9 mouse cellular contexts compared by ENCODE assay signal in the genomic region with DNA sequence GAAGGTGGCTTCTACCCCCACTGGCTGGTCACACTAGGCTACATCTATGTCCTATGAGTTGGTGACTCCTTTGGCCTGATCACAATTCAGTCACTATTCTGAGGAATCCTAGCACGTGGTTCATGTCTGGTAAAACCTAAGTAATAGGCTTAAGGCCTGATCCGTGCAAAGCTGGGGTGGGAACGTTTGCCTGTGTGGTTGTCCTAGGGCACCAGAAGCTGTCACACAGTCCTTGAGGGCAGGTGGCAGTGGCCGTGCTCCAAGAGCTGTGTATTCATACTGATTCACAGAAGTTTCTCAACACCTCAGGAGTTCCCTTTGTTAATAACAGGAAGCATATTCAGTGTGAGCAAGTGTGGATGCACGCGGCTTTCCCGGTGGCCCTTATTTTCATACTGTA. TPM values are rescaled to one million over a fixed set of nuclear protein-coding genes. Genes with fewer than 3 reads are reported as not detected.
DNase-seq lines count a peak whose midpoint lies in the region; ATAC-seq and TF ChIP-seq lines count a peak whose summit lies in the region.
"Had no signal": no experiment of that assay in that cellular context is flagged by ENCODE, and none has a peak within 500 bp of the region (broad histone marks: within the 10 kb centered on the region; RNA-seq: fewer than 3 reads in every experiment).

No protein-coding gene starts in this region.

- peaks cover 53% of the 10 kb centered on the region for H3K4me1 ChIP-seq in forebrain, embryonic 13.5 days
- H3K4me1 ChIP-seq in forebrain, embryonic 12.5 days: peaks cover 24% of the 10 kb centered on the region
- H3K4me1 ChIP-seq in lung, embryonic 15.5 days: peaks cover 67% of the 10 kb centered on the region
- H3K4me1 ChIP-seq in stomach, postnatal 0 days (replicated peaks; ENCODE audit: control insufficient read depth, insufficient read depth): peaks cover 12% of the 10 kb centered on the region

- WGBS in forebrain, embryonic 13.5 days: 71% methylated on average over 7 of the region's 7 CpGs
- WGBS in forebrain, embryonic 12.5 days: 74% methylated on average over 7 of the region's 7 CpGs
- 72% methylated on average over 7 of the region's 7 CpGs for WGBS in lung, embryonic 15.5 days
- WGBS in stomach, postnatal 0 days: 53% methylated on average over 7 of the region's 7 CpGs

- peak overlapping the region; percentile 74 for H3K4me2 ChIP-seq in forebrain, embryonic 13.5 days
- no peak overlapping the region for H3K4me2 ChIP-seq in forebrain, embryonic 12.5 days
- peak overlapping the region; percentile 97; the same call in 1 of the 2 replicates for H3K4me2 ChIP-seq in lung, embryonic 15.5 days
- H3K4me2 ChIP-seq in stomach, postnatal 0 days (replicated peaks; ENCODE audit: low read depth): no peak overlapping the region

- H3K4me3 ChIP-seq in forebrain, embryonic 13.5 days: no peak overlapping the region
- no peak overlapping the region for H3K4me3 ChIP-seq in forebrain, embryonic 12.5 days (replicated peaks)
- H3K4me3 ChIP-seq in lung, embryonic 15.5 days: no peak overlapping the region
- no peak overlapping the region for H3K4me3 ChIP-seq in stomach, postnatal 0 days (ENCODE audit: low read depth, low read length)

- H3K27ac ChIP-seq in forebrain, embryonic 13.5 days: no peak overlapping the region
- no peak overlapping the region for H3K27ac ChIP-seq in forebrain, embryonic 12.5 days
- no peak overlapping the region for H3K27ac ChIP-seq in lung, embryonic 15.5 days
- no peak overlapping the region for H3K27ac ChIP-seq in stomach, postnatal 0 days (replicated peaks)

- no peak for TF ChIP-seq CTCF in stomach, postnatal 0 days (IDR thresholded peaks at IDR 0.05; ENCODE audit: low read depth)

- no peak for DNase-seq in lung, postnatal 10 days
- peak; percentile 71 for DNase-seq in lung, postnatal 36 days
- peak; percentile 49 for DNase-seq in stomach, postnatal 0 days (ENCODE audit: low spot score)
- no peak for DNase-seq in right cerebral cortex, postnatal 14 days
- DNase-seq in kidney, postnatal 25 days: no peak
- DNase-seq: right cerebral cortex, postnatal 25 days had no signal

- TF ChIP-seq EP300 in stomach, postnatal 0 days (optimal IDR thresholded peaks at IDR 0.05): no peak

- 0 out of 2 replicates have a peak overlapping the region, but pooled peaks have one; percentile 6 for H3K9ac ChIP-seq in forebrain, embryonic 13.5 days
- H3K9ac ChIP-seq in forebrain, embryonic 12.5 days: no peak overlapping the region
- no peak overlapping the region for H3K9ac ChIP-seq in lung, embryonic 15.5 days
- H3K9ac ChIP-seq in stomach, postnatal 0 days (ENCODE audit: low read length): no peak overlapping the region

- no peak for ATAC-seq in forebrain, embryonic 13.5 days
- ATAC-seq in forebrain, embryonic 12.5 days (ENCODE audit: low FRiP score): no peak
- ATAC-seq in lung, embryonic 15.5 days (ENCODE audit: borderline replicate concordance, extremely low read depth, low FRiP score, low TSS enrichment): no peak
- peak; percentile 36 for ATAC-seq in stomach, postnatal 0 days (ENCODE audit: low FRiP score, low TSS enrichment)

- H3K27me3 ChIP-seq in forebrain, embryonic 13.5 days: 0 out of 2 replicates have a peak, but pooled peaks cover 6% of the 10 kb centered on the region
- H3K27me3 ChIP-seq in forebrain, embryonic 12.5 days: peaks cover 9% of the 10 kb centered on the region; the same call in 1 of the 2 replicates
- H3K27me3 ChIP-seq in lung, embryonic 15.5 days: no peaks in the 10 kb centered on the region
- no peaks in the 10 kb centered on the region for H3K27me3 ChIP-seq in stomach, postnatal 0 days (ENCODE audit: control insufficient read depth, insufficient read depth, low read length)

- H3K36me3 ChIP-seq in forebrain, embryonic 13.5 days (ENCODE audit: poor library complexity, severe bottlenecking): no peaks in the 10 kb centered on the region
- no peaks in the 10 kb centered on the region for H3K36me3 ChIP-seq in forebrain, embryonic 12.5 days (replicated peaks)
- H3K36me3 ChIP-seq in lung, embryonic 15.5 days: no peaks in the 10 kb centered on the region
- H3K36me3 ChIP-seq in stomach, postnatal 0 days (ENCODE audit: control insufficient read depth, insufficient read depth, low read length): no peaks in the 10 kb centered on the region

- H3K9me3 ChIP-seq in forebrain, embryonic 13.5 days (replicated peaks): no peaks in the 10 kb centered on the region
- no peaks in the 10 kb centered on the region for H3K9me3 ChIP-seq in forebrain, embryonic 12.5 days
- H3K9me3 ChIP-seq in lung, embryonic 15.5 days: no peaks in the 10 kb centered on the region
- no peaks in the 10 kb centered on the region for H3K9me3 ChIP-seq in stomach, postnatal 0 days (ENCODE audit: control insufficient read depth, low read length)

RNA-seq across cellular contexts. Expression of gene Eepd1, which starts 4.1 kb away (rescaled TPM):
- polyA plus RNA-seq in forebrain, embryonic 13.5 days (2015; fragmentation: Nextera tagmentation; extraction: Ambion mirVana): 8.1 and 8.9 TPM in 2 replicates
- polyA plus RNA-seq in forebrain, embryonic 12.5 days (2016; fragmentation: Nextera tagmentation; extraction: Ambion mirVana): 7.9 and 9.1 TPM in 2 replicates
- 10.6 and 10.9 TPM in 2 replicates for polyA plus RNA-seq in lung, embryonic 15.5 days (2015; fragmentation: Nextera tagmentation; extraction: Ambion mirVana)
- 16.8 and 17.8 TPM in 2 replicates for polyA plus RNA-seq in stomach, postnatal 0 days (2015; fragmentation: Nextera tagmentation; extraction: Ambion mirVana)

Comparison
In these comparisons a context has a peak if more than half of its experiments do, and no peak if none do; other contexts are left out.
1. H3K4me2 ChIP-seq: peak in forebrain, embryonic 13.5 days (single experiment) and lung, embryonic 15.5 days (single experiment); none in forebrain, embryonic 12.5 days (single experiment) and stomach, postnatal 0 days (single experiment).
2. DNase-seq: peak in lung, postnatal 36 days (single experiment) and stomach, postnatal 0 days (single experiment); none in lung, postnatal 10 days (single experiment), right cerebral cortex, postnatal 14 days (single experiment) and kidney, postnatal 25 days (0 of 2).